Mouse (Mus musculus) pancreas, adult 10 weeks (tissue): ENCODE measurements around the gene Cd180. TPM values are rescaled to one million over a fixed set of nuclear protein-coding genes. Genes with fewer than 3 reads are reported as not detected.

Source experiments
- polyA plus RNA-seq: library from polyadenylated mRNA; stranded (reverse); fragments of 350-450 nt; fragmentation: Illumina TruSeq; extraction: RNeasy Lipid Tissue Mini Kit (QIAGEN cat#74804); gene quantifications from one replicate; pipeline ENCODE4 v1.2.3, GENCODE M21; 2015; ENCODE audit warnings: low read depth, low replicate concordance; ENCODE audit not compliant: insufficient read depth

The Cd180 gene
- polyA plus RNA-seq = 2.5 TPM

GRCm38 (mm10) chr13:102693341-102693801 lies at the start of gene Cd180:
Gene Cd180, plus strand, starts transcription at chr13:102693558.

